Mouse (Mus musculus) kidney, embryonic 15.5 days (tissue): ENCODE results near the gene Copg1. TPM values are rescaled to one million over a fixed set of nuclear protein-coding genes. Genes with fewer than 3 reads are reported as not detected.

Experiments
- ATAC-seq: fragments of 200-750 bp; cut with Nextera tagmentation; replicated peaks from 2 replicates; pipeline ENCODE4 v1.8.0; 2017; ENCODE audit warnings: moderate TSS enrichment; ENCODE audit not compliant: low FRiP score
- H3K27ac ChIP-seq: fragments of 300-500 bp; sonication (generic); 2 replicates; pipeline ENCODE4 v1.5.1; 2015; ENCODE audit warnings: mild to moderate bottlenecking, inconsistent platforms
- H3K27me3 ChIP-seq: fragments of 300-500 bp; sonication (generic); 2 replicates; pipeline ENCODE4 v1.6.1; 2015; ENCODE audit warnings: inconsistent platforms
- H3K36me3 ChIP-seq: fragments of 300-500 bp; sonication (generic); 2 replicates; pipeline ENCODE4 v1.6.1; 2015; ENCODE audit warnings: inconsistent platforms
- H3K4me1 ChIP-seq: fragments of 300-500 bp; sonication (generic); 2 replicates; pipeline ENCODE4 v1.6.1; 2015; ENCODE audit warnings: inconsistent platforms
- H3K4me2 ChIP-seq: fragments of 300-500 bp; sonication (generic); 2 replicates; pipeline ENCODE4 v1.6.1; 2015; ENCODE audit warnings: moderate library complexity, mild to moderate bottlenecking, inconsistent platforms
- H3K4me3 ChIP-seq: fragments of 300-500 bp; sonication (generic); replicated peaks from 2 replicates; pipeline ENCODE4 v1.5.1; 2015; ENCODE audit warnings: mild to moderate bottlenecking, inconsistent platforms
- H3K9ac ChIP-seq: fragments of 300-500 bp; sonication (generic); 2 replicates; pipeline ENCODE4 v1.6.1; 2015; ENCODE audit warnings: mild to moderate bottlenecking, inconsistent platforms
- H3K9me3 ChIP-seq: fragments of 300-500 bp; sonication (generic); replicated peaks from 2 replicates; pipeline ENCODE4 v1.6.1; 2016; ENCODE audit warnings: inconsistent platforms
- WGBS: fragments of 180-500 bp; shearing (Covaris S2); methylation state at CpG from one replicate; pipeline ENCODE4 v1.1.7; 2015; ENCODE audit warnings: mixed read lengths; 5-methylcytosine and 5-hydroxymethylcytosine counted together
- polyA plus RNA-seq: library from polyadenylated mRNA; unstranded; fragments of >200 nt; fragmentation: Nextera tagmentation; extraction: Ambion mirVana; gene quantifications from 2 replicates; pipeline ENCODE4 v1.2.1, GENCODE M21; 2015

Copg1 gene
- 159 and 164 TPM in 2 replicates for polyA plus RNA-seq

DNA sequence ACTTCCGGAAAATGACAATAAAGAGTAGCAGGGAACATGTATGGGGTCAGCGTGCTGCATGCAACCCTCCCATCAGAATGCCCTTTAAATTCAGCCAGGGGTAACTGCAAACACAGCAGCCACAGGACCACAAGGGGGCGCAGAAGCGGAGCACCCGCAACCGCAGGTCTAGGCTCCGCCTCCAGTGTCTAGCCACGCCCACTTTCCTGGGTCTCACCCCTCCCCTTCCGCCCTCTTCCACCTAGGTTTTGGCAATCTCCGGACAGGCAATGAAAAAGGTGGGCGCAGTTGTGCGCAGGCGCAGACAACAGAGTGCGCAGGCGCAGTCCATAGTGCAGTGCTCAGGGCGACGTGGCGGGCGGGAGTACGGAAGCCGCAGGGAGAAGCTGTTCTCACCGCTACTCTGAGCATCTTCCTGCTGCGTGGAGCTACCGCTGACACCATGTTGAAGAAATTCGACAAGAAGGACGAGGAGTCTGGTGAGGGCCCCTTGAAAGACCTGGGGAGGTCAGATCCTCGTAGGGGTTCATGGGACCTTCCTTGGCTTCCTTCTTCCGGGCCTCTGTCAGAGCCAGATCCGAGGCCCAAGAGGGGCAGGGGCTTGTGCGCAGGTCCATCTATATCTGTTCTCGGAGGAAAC, at the start of gene Copg1:
TSS of gene Copg1 (plus strand) at position 221 of the 640 bp plus-strand sequence.
- Histone ChIP-seq H3K4me2 (peak within 1 kb of the TSS; percentile 70), H3K4me3 (peak within 1 kb of the TSS; percentile 69), H3K27ac (peak within 1 kb of the TSS; percentile 86), H3K27me3 (no peaks in the 10 kb centered on the region), H3K9me3 (no peaks in the 10 kb centered on the region), H3K9ac (peak within 1 kb of the TSS; percentile 88), H3K36me3 (peaks cover 39% of the 10 kb centered on the region), H3K4me1 (peaks cover 13% of the 10 kb centered on the region)
- peak; percentile 97 for ATAC-seq
- WGBS = under 1% methylated on average over 31 of the region's 31 CpGs

- under 1% methylated on average over 46 of the region's 46 CpGs for WGBS
- Histone ChIP-seq H3K27ac (peak within 1 kb of the TSS; percentile 96), H3K9me3 (no peaks in the 10 kb centered on the region), H3K4me1 (peaks cover 20% of the 10 kb centered on the region), H3K27me3 (no peaks in the 10 kb centered on the region), H3K36me3 (peaks cover 48% of the 10 kb centered on the region), H3K4me2 (peak within 1 kb of the TSS; percentile 88), H3K4me3 (peak within 1 kb of the TSS; percentile 92), H3K9ac (peak within 1 kb of the TSS; percentile 92)
- ATAC-seq = peak; percentile 95
Observed at GRCm38 (mm10) chr6:87838551-87839197, 48.9 kb upstream of the Copg1 start, which contains the start of gene Isy1. Gene Isy1, minus strand, starts transcription at chr6:87838798.

DNA sequence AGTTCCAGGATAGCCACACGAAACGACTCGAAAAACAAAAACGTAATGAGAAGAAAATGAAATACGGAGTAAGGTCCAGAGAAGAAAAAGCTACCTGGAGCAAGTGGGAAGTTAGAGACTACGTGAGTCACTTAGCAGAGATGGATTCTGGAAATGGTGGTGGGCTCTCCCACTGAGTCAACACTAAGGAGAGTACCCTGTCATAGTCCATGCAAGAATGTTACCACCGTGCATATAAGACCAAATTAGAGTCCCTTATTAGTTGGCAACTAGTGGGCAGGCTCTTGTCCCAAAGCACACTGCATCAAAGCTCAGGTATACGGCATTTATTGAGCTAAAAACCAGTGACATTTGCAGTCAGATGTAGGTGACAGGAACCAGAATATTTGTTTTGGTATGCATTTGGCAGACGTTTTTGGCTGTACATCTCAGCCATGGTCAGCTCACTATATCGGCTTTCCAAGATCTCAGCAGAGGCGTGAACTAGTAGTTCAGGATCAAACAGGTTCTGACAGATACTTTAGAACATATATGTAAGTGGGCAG, 47.7 kb upstream of the Copg1 start:
- 57% methylated on average over 11 of the region's 11 CpGs for WGBS
- no peak overlapping the region; the same call in 1 of the 2 replicates for H3K27ac ChIP-seq
- H3K4me2 ChIP-seq = peak overlapping the region; percentile 88; the same call in 1 of the 2 replicates
- H3K27me3 ChIP-seq = no peaks in the 10 kb centered on the region
- H3K9ac ChIP-seq = peak overlapping the region; percentile 92; the same call in 1 of the 2 replicates
- H3K36me3 ChIP-seq = peaks cover 48% of the 10 kb centered on the region
- no peak for ATAC-seq
- H3K4me1 ChIP-seq = peaks cover 20% of the 10 kb centered on the region
- H3K4me3 ChIP-seq = 0 out of 2 replicates have a peak overlapping the region, but pooled peaks have one; percentile 92
- H3K9me3 ChIP-seq = no peaks in the 10 kb centered on the region

- Histone ChIP-seq H3K9me3 (no peaks in the 10 kb centered on the region), H3K27me3 (no peaks in the 10 kb centered on the region), H3K36me3 (peaks cover 55% of the 10 kb centered on the region), H3K27ac (no peak overlapping the region), H3K4me2 (no peak overlapping the region), H3K4me3 (no peak overlapping the region), H3K9ac (no peak overlapping the region), H3K4me1 (peaks cover 20% of the 10 kb centered on the region)
- WGBS = 74% methylated on average over 8 of the region's 8 CpGs
- no peak for ATAC-seq
Observed at GRCm38 (mm10) chr6:87841635-87842034, 46.0 kb upstream of the Copg1 start.

- H3K9me3 ChIP-seq = no peaks in the 10 kb centered on the region
- 16% methylated on average over 1 of the region's 1 CpGs for WGBS
- ATAC-seq = no peak
- H3K27me3 ChIP-seq = no peaks in the 10 kb centered on the region
- peaks cover 60% of the 10 kb centered on the region for H3K36me3 ChIP-seq
- H3K9ac ChIP-seq = no peak overlapping the region
- H3K4me1 ChIP-seq = peaks cover 22% of the 10 kb centered on the region
- no peak overlapping the region for H3K4me2 ChIP-seq
- H3K27ac ChIP-seq = no peak overlapping the region
- no peak overlapping the region for H3K4me3 ChIP-seq
Observed at GRCm38 (mm10) chr6:87842254-87842653, 45.4 kb upstream of the Copg1 start.

- Histone ChIP-seq H3K4me2 (no peak overlapping the region), H3K4me3 (no peak overlapping the region), H3K27me3 (no peaks in the 10 kb centered on the region), H3K36me3 (peaks cover 74% of the 10 kb centered on the region), H3K9ac (no peak overlapping the region), H3K27ac (no peak overlapping the region), H3K4me1 (peaks cover 20% of the 10 kb centered on the region), H3K9me3 (no peaks in the 10 kb centered on the region)
- 93% methylated on average over 13 of the region's 13 CpGs for WGBS
- ATAC-seq = no peak
Observed at GRCm38 (mm10) chr6:87845031-87845695, 42.5 kb upstream of the Copg1 start.

DNA sequence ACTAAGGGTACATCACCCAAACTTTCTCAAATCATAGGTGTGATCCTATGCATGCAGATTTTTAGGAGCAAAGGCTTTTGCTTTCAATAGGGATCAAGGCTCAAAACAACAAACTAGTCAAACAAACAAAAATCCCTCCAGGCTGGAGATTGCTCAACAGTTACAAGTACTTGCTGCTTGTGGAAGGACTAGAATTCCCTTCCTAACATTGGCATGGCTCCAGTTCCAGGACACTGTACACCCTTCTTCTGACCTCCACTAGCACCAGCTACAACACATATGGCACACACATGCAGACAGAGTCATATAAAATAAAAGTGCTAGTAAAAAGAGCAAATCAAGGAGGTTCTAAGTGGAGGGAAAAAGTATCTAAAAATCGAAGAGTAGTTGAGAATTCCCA, 40.8 kb upstream of the Copg1 start:
- ATAC-seq = no peak
- 86% methylated on average over 1 of the region's 1 CpGs for WGBS
- peaks cover 64% of the 10 kb centered on the region for H3K36me3 ChIP-seq

DNA sequence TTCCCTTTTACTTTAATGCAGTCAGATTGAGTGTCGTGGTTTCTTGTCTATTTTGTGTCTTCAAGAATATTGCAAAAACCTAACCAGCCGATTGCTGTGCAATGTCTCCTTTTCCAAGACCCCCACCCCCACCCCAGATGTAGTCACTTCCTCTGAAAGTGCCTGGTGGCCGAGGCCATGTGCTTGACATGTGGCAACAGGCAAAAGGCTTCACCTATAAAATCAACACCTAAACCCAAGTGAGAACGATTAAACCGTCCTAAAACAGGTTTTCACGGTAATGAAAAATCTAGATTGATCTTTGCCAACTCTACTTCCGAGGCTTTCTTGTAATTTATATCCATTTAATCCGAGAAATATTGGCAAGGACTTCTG, 37.8 kb upstream of the Copg1 start:
- H3K9ac ChIP-seq = peak overlapping the region; percentile 100
- WGBS = under 1% methylated on average over 8 of the region's 8 CpGs
- peak overlapping the region; percentile 67 for H3K4me2 ChIP-seq
- H3K27ac ChIP-seq = peak overlapping the region; percentile 91
- no peaks in the 10 kb centered on the region for H3K27me3 ChIP-seq
- H3K4me1 ChIP-seq = peaks cover 24% of the 10 kb centered on the region
- H3K9me3 ChIP-seq = no peaks in the 10 kb centered on the region
- ATAC-seq = no peak
- H3K36me3 ChIP-seq = peaks cover 36% of the 10 kb centered on the region
- peak overlapping the region; percentile 99 for H3K4me3 ChIP-seq

More for the DNA sequence above, 40.8 kb upstream of the Copg1 start:
- Histone ChIP-seq H3K9ac (no peak overlapping the region), H3K4me1 (peaks cover 24% of the 10 kb centered on the region), H3K4me3 (no peak overlapping the region), H3K9me3 (no peaks in the 10 kb centered on the region), H3K27ac (no peak overlapping the region), H3K4me2 (peak overlapping the region; percentile 1; the same call in 1 of the 2 replicates), H3K27me3 (no peaks in the 10 kb centered on the region)

- ATAC-seq = peak; percentile 85
- H3K36me3 ChIP-seq = peaks cover 30% of the 10 kb centered on the region
- H3K27ac ChIP-seq = peak overlapping the region; percentile 91
- H3K9me3 ChIP-seq = no peaks in the 10 kb centered on the region
- WGBS = under 1% methylated on average over 73 of the region's 73 CpGs
- peak overlapping the region; percentile 67 for H3K4me2 ChIP-seq
- peak overlapping the region; percentile 99 for H3K4me3 ChIP-seq
- H3K4me1 ChIP-seq = peaks cover 24% of the 10 kb centered on the region
- H3K27me3 ChIP-seq = no peaks in the 10 kb centered on the region
- peak overlapping the region; percentile 100 for H3K9ac ChIP-seq
Observed at GRCm38 (mm10) chr6:87850155-87850899, 37.3 kb upstream of the Copg1 start.

GRCm38 (mm10) chr6:87850900-87851614, 36.6 kb upstream of the Copg1 start, which contains the start of gene Cnbp:
Gene Cnbp, minus strand, starts transcription at chr6:87851106.
- peak; percentile 98 for ATAC-seq
- peak within 1 kb of the TSS; percentile 100 for H3K9ac ChIP-seq
- peak within 1 kb of the TSS; percentile 67 for H3K4me2 ChIP-seq

DNA sequence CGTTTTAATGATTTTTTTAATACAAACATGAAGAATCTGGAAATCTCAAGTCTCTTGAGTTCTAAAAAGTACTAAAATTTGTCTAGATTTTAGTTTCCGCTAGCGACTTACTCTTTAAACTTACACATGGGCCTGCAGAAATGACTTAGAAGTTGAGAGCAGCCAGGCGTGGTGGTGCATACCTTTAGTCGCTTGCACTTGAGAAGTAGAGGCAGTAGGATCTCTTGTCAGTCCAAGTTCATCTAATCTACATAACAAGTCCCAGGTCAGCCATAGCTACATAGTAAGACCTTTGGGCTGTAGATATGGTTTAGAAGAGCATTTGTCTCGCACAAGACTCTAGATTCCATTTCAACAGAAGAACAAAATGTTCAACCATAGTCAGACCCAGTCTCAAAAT, 35.7 kb upstream of the Copg1 start:
- 81% methylated on average over 6 of the region's 6 CpGs for WGBS
- no peak overlapping the region for H3K4me2 ChIP-seq
- H3K36me3 ChIP-seq = peaks cover 17% of the 10 kb centered on the region

More at GRCm38 (mm10) chr6:87850900-87851614, 36.6 kb upstream of the Copg1 start, which contains the start of gene Cnbp:
- Histone ChIP-seq H3K9me3 (no peaks in the 10 kb centered on the region), H3K27me3 (no peaks in the 10 kb centered on the region), H3K27ac (peak within 1 kb of the TSS; percentile 91), H3K4me3 (peak within 1 kb of the TSS; percentile 99), H3K36me3 (peaks cover 24% of the 10 kb centered on the region), H3K4me1 (peaks cover 24% of the 10 kb centered on the region)
- under 1% methylated on average over 55 of the region's 55 CpGs for WGBS

More for the DNA sequence above, 35.7 kb upstream of the Copg1 start:
- ATAC-seq = no peak
- no peak overlapping the region for H3K9ac ChIP-seq
- H3K4me1 ChIP-seq = peaks cover 21% of the 10 kb centered on the region
- no peaks in the 10 kb centered on the region for H3K9me3 ChIP-seq
- no peaks in the 10 kb centered on the region for H3K27me3 ChIP-seq
- H3K4me3 ChIP-seq = no peak overlapping the region
- H3K27ac ChIP-seq = no peak overlapping the region
